Mouse (Mus musculus): ENCODE results near the gene Fhod1. TPM values are rescaled to one million over a fixed set of nuclear protein-coding genes. Genes with fewer than 3 reads are reported as not detected.

Fhod1 gene
- polyA plus RNA-seq, 1 experiment, result 30.7 TPM

DNA sequence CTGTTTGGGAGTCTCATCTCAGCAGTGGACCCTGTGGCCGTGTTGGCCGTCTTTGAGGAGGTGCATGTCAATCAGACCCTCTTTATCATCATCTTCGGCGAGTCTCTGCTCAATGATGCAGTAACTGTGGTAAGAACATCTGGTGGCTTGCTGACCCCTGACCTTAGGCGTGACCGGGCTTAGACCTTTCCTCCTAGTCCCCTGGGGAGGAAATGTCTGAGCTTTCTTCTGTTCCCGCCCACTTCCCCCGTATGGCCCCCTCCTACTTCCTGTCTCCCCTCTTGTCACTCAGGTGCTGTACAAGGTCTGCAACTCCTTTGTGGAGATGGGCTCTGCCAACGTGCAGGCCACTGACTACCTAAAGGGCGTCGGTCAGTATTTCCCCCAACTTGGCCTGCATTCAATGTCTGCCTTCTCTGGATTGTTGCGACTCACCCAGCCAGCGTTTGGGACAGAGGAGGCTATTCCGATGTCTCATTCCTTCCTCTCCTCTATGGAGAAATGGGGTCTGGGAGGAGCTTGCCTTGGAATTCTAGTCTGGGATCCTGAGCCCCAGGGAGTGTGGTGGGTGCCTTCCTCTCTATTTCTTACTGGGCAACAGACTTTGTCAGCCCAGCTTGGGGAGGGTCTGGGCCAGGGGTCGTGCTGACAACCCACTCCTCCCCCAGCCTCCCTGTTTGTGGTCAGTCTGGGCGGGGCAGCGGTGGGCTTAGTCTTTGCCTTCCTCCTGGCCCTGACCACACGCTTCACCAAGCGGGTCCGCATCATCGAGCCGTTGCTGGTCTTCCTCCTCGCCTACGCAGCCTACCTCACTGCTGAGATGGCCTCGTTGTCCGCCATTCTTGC lies 7.6 kb upstream of the Fhod1 start:
- Histone ChIP-seq H3K79me2 (ENCODE audit: control insufficient read depth, insufficient read depth) (peaks cover 32% of the 10 kb centered on the region), H3K27me3 (ENCODE audit: control insufficient read depth, insufficient read depth, insufficient read length) (no peaks in the 10 kb centered on the region), H3K36me3 (ENCODE audit: control insufficient read depth, insufficient read depth) (peaks cover 63% of the 10 kb centered on the region), H3K79me3 (ENCODE audit: low read depth) (peaks cover 13% of the 10 kb centered on the region), H3ac (ENCODE audit: control insufficient read depth, insufficient read length, low read depth) (no peak overlapping the region), H3K4me3 (ENCODE audit: insufficient read depth, poor library complexity, severe bottlenecking) (no peak overlapping the region)
- TF ChIP-seq FOSL1 (IDR thresholded peaks at IDR 0.05; ENCODE audit: insufficient read depth, low read length, poor library complexity, severe bottlenecking), result no peak
- no peak for TF ChIP-seq CEBPB (IDR thresholded peaks at IDR 0.05; ENCODE audit: low read depth)
- TF ChIP-seq MYOD1 (IDR thresholded peaks at IDR 0.05; ENCODE audit: control insufficient read depth, insufficient read length, low read depth), result no peak
- TF ChIP-seq MAX (IDR thresholded peaks at IDR 0.05), result no peak
- TF ChIP-seq CTCF (IDR thresholded peaks at IDR 0.05; ENCODE audit: control insufficient read depth, insufficient read depth, insufficient read length), result no peak
- no peak for TF ChIP-seq MYOG (IDR thresholded peaks at IDR 0.05; ENCODE audit: control insufficient read depth, extremely low read depth, insufficient read length)
- TF ChIP-seq USF1 (IDR thresholded peaks at IDR 0.05; ENCODE audit: low read depth), result no peak

GRCm38 (mm10) chr8:105354549-105354948 lies 6.8 kb upstream of the Fhod1 start:
- no peaks in the 10 kb centered on the region for H3K27me3 ChIP-seq (ENCODE audit: control insufficient read depth, insufficient read depth, insufficient read length)
- no peak overlapping the region for H3K4me3 ChIP-seq (ENCODE audit: insufficient read depth, poor library complexity, severe bottlenecking)
- peaks cover 57% of the 10 kb centered on the region for H3K36me3 ChIP-seq (ENCODE audit: control insufficient read depth, insufficient read depth)
- TF ChIP-seq CEBPB (IDR thresholded peaks at IDR 0.05; ENCODE audit: low read depth) (no peak), MYOG (IDR thresholded peaks at IDR 0.05; ENCODE audit: control insufficient read depth, extremely low read depth, insufficient read length) (no peak)
- H3K79me3 ChIP-seq (ENCODE audit: low read depth), result peaks cover 21% of the 10 kb centered on the region
- H3ac ChIP-seq (ENCODE audit: control insufficient read depth, insufficient read length, low read depth), result no peak overlapping the region
- H3K79me2 ChIP-seq (ENCODE audit: control insufficient read depth, insufficient read depth), result peaks cover 41% of the 10 kb centered on the region

- Histone ChIP-seq H3K79me3 (ENCODE audit: low read depth) (peaks cover 24% of the 10 kb centered on the region), H3K36me3 (ENCODE audit: control insufficient read depth, insufficient read depth) (peaks cover 48% of the 10 kb centered on the region), H3K79me2 (ENCODE audit: control insufficient read depth, insufficient read depth) (peaks cover 49% of the 10 kb centered on the region), H3K27me3 (ENCODE audit: control insufficient read depth, insufficient read depth, insufficient read length) (no peaks in the 10 kb centered on the region), H3ac (ENCODE audit: control insufficient read depth, insufficient read length, low read depth) (no peak overlapping the region), H3K4me3 (ENCODE audit: insufficient read depth, poor library complexity, severe bottlenecking) (no peak overlapping the region)
- TF ChIP-seq MYOD1 (IDR thresholded peaks at IDR 0.05; ENCODE audit: control insufficient read depth, insufficient read length, low read depth) (no peak), MAX (IDR thresholded peaks at IDR 0.05) (no peak), MYOG (IDR thresholded peaks at IDR 0.05; ENCODE audit: control insufficient read depth, extremely low read depth, insufficient read length) (no peak), USF1 (IDR thresholded peaks at IDR 0.05; ENCODE audit: low read depth) (no peak), FOSL1 (IDR thresholded peaks at IDR 0.05; ENCODE audit: insufficient read depth, low read length, poor library complexity, severe bottlenecking) (no peak), CTCF (IDR thresholded peaks at IDR 0.05; ENCODE audit: control insufficient read depth, insufficient read depth, insufficient read length) (no peak), CEBPB (IDR thresholded peaks at IDR 0.05; ENCODE audit: low read depth) (no peak)
These were observed 5.9 kb upstream of the Fhod1 start for GRCm38 (mm10) chr8:105353583-105354135.

DNA sequence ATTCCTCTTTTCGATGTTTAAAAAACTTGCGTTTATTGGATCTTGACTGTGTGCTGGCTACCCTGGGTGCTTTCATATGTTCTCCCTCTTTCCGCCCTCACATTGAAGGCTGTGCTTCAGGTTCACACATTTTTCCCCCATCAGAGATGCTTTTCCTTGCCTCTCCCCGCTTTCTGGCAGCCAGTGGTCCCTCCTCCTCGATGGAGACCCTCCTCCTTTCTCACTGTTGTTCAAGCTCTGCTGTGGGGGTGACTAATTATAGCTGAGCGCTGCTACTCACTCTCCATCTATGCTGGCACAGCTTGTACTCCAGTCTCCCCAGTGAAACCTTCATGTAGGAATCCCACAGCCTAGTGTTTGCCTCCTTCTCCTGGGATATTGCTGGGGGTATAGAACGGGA lies 2.4 kb upstream of the Fhod1 start:
- no peak for TF ChIP-seq FOSL1 (IDR thresholded peaks at IDR 0.05; ENCODE audit: insufficient read depth, low read length, poor library complexity, severe bottlenecking)
- no peak for TF ChIP-seq MYOG (IDR thresholded peaks at IDR 0.05; ENCODE audit: control insufficient read depth, extremely low read depth, insufficient read length)
- TF ChIP-seq CEBPB (IDR thresholded peaks at IDR 0.05; ENCODE audit: low read depth), result no peak
- no peak for TF ChIP-seq USF1 (IDR thresholded peaks at IDR 0.05; ENCODE audit: low read depth)
- TF ChIP-seq CTCF (IDR thresholded peaks at IDR 0.05; ENCODE audit: control insufficient read depth, insufficient read depth, insufficient read length), result no peak
- TF ChIP-seq MAX (IDR thresholded peaks at IDR 0.05), result no peak
- TF ChIP-seq MYOD1 (IDR thresholded peaks at IDR 0.05; ENCODE audit: control insufficient read depth, insufficient read length, low read depth), result no peak
- peak overlapping the region; percentile 28 for H3ac ChIP-seq (ENCODE audit: control insufficient read depth, insufficient read length, low read depth)
- peaks cover 81% of the 10 kb centered on the region for H3K79me2 ChIP-seq (ENCODE audit: control insufficient read depth, insufficient read depth)
- peaks cover 40% of the 10 kb centered on the region for H3K79me3 ChIP-seq (ENCODE audit: low read depth)
- H3K4me3 ChIP-seq (ENCODE audit: insufficient read depth, poor library complexity, severe bottlenecking), result peak overlapping the region; percentile 77
- no peaks in the 10 kb centered on the region for H3K27me3 ChIP-seq (ENCODE audit: control insufficient read depth, insufficient read depth, insufficient read length)
- peaks cover 19% of the 10 kb centered on the region for H3K36me3 ChIP-seq (ENCODE audit: control insufficient read depth, insufficient read depth)

DNA sequence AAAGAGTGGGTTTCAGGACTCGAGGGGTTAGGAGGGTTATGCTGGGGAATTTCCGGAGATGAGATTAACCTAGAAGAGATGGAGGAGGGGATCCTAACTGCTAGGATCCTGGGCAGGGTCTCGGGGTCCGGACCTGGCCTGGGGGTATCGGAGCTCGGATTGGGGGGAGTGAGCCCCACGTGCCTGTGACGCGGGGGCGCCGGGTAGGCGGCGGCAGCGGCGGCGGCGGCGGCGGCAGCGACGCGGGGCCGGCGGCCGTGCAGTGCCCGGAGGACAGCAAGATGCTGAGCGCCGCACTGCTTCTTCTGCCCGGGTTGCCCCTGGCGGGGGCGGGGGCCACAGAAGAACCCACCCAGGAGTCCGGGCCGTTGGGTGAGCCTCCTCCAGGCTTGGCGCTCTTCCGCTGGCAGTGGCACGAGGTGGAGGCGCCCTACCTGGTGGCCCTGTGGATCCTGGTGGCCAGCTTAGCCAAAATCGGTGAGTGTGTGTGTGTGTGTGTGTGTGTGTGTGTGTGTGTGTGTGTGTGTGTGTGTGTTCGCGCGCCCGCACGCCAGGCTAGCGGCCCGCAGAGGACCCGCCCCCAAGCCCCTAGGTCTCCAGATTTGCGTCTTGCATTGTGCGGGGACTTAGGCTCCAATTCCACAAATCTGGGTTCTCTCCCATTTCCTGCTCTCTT lies 1.5 kb upstream of the Fhod1 start:
- peaks cover 17% of the 10 kb centered on the region for H3K36me3 ChIP-seq (ENCODE audit: control insufficient read depth, insufficient read depth)
- H3ac ChIP-seq (ENCODE audit: control insufficient read depth, insufficient read length, low read depth), result peak overlapping the region; percentile 95
- TF ChIP-seq MAX (IDR thresholded peaks at IDR 0.05) (peak; percentile 44), FOSL1 (IDR thresholded peaks at IDR 0.05; ENCODE audit: insufficient read depth, low read length, poor library complexity, severe bottlenecking) (no peak), USF1 (IDR thresholded peaks at IDR 0.05; ENCODE audit: low read depth) (no peak)
- H3K79me2 ChIP-seq (ENCODE audit: control insufficient read depth, insufficient read depth), result peaks cover 91% of the 10 kb centered on the region
- no peaks in the 10 kb centered on the region for H3K27me3 ChIP-seq (ENCODE audit: control insufficient read depth, insufficient read depth, insufficient read length)
- H3K4me3 ChIP-seq (ENCODE audit: insufficient read depth, poor library complexity, severe bottlenecking), result peak overlapping the region; percentile 77
- H3K79me3 ChIP-seq (ENCODE audit: low read depth), result peaks cover 46% of the 10 kb centered on the region

Measured in C2C12 (cell line).